Mouse (Mus musculus) heart, embryonic 16.5 days (tissue): ENCODE measurements around the gene Mycbp2. TPM values are rescaled to one million over a fixed set of nuclear protein-coding genes. Genes with fewer than 3 reads are reported as not detected.

ENCODE experiments used
- ATAC-seq: fragments of 200-750 bp; cut with Nextera tagmentation; replicated peaks from 2 replicates; pipeline ENCODE4 v1.8.0; 2017; ENCODE audit warnings: moderate number of reproducible peaks; ENCODE audit not compliant: insufficient read depth, low FRiP score; ENCODE audit errors: extremely low read depth
- H3K27ac ChIP-seq: fragments of 300-500 bp; sonication (generic); 2 replicates; pipeline ENCODE4 v1.5.1; 2014; ENCODE audit warnings: mild to moderate bottlenecking, low read length, control low read depth, moderate library complexity
- H3K27me3 ChIP-seq: fragments of 300-500 bp; sonication (generic); 2 replicates; pipeline ENCODE4 v1.6.1; 2014; ENCODE audit warnings: low read length, mixed read lengths; ENCODE audit not compliant: control insufficient read depth, insufficient read depth
- H3K36me3 ChIP-seq: fragments of 300-500 bp; sonication (generic); 2 replicates; pipeline ENCODE4 v1.6.1; 2014; ENCODE audit not compliant: control insufficient read depth, insufficient read depth
- H3K4me1 ChIP-seq: fragments of 300-500 bp; sonication (generic); 2 replicates; pipeline ENCODE4 v1.6.1; 2014; ENCODE audit warnings: low read length, mixed read lengths; ENCODE audit not compliant: control insufficient read depth, insufficient read depth
- H3K4me2 ChIP-seq: fragments of 300-500 bp; sonication (generic); 2 replicates; pipeline ENCODE4 v1.6.1; 2014; ENCODE audit warnings: low read depth, mild to moderate bottlenecking, control low read depth, low read length
- H3K4me3 ChIP-seq: fragments of 300-500 bp; sonication (generic); 2 replicates; pipeline ENCODE4 v1.5.1; 2014; ENCODE audit warnings: mild to moderate bottlenecking, control low read depth, low read length
- H3K9ac ChIP-seq: fragments of 300-500 bp; sonication (generic); 2 replicates; pipeline ENCODE4 v1.6.1; 2014; ENCODE audit warnings: low read length, control low read depth
- H3K9me3 ChIP-seq: fragments of 300-500 bp; sonication (generic); replicated peaks from 2 replicates; pipeline ENCODE4 v1.6.1; 2016; ENCODE audit warnings: low read length; ENCODE audit not compliant: control insufficient read depth
- WGBS: fragments of 180-500 bp; shearing (Covaris S2); extraction: QIAGEN DNeasy Blood & Tissue Kit; methylation state at CpG from one replicate; pipeline ENCODE4 v1.1.7; 2014; 5-methylcytosine and 5-hydroxymethylcytosine counted together
- polyA plus RNA-seq: library from polyadenylated mRNA; unstranded; fragments of >200 nt; fragmentation: Nextera tagmentation; extraction: Ambion mirVana; gene quantifications from 2 replicates; pipeline ENCODE4 v1.2.1, GENCODE M21; 2015

Mycbp2 gene
- polyA plus RNA-seq, 1 experiment from 2014 or later, result 12.7 TPM

GRCm38 (mm10) chr14:103093236-103093635 is 253.4 kb downstream of the Mycbp2 start:
- Histone ChIP-seq H3K4me2 (no peak overlapping the region), H3K27ac (no peak overlapping the region)

GRCm38 (mm10) chr14:103088624-103089023 is 258.0 kb downstream of the Mycbp2 start:
- ATAC-seq, result 0 out of 2 replicates have a peak, but pooled peaks have one; percentile 18
- Histone ChIP-seq H3K27ac (no peak overlapping the region), H3K27me3 (no peaks in the 10 kb centered on the region), H3K9me3 (no peaks in the 10 kb centered on the region), H3K9ac (no peak overlapping the region), H3K4me2 (no peak overlapping the region), H3K4me1 (peaks cover 6% of the 10 kb centered on the region), H3K4me3 (no peak overlapping the region), H3K36me3 (peaks cover 32% of the 10 kb centered on the region)
- 71% methylated on average over 6 of the region's 6 CpGs for WGBS

More at GRCm38 (mm10) chr14:103093236-103093635, 253.4 kb downstream of the Mycbp2 start:
- H3K9me3 ChIP-seq, result no peaks in the 10 kb centered on the region
- H3K4me3 ChIP-seq, result no peak overlapping the region
- no peak for ATAC-seq
- peaks cover 21% of the 10 kb centered on the region for H3K4me1 ChIP-seq
- WGBS, result 92% methylated on average over 3 of the region's 3 CpGs
- H3K9ac ChIP-seq, result no peak overlapping the region
- H3K36me3 ChIP-seq, result peaks cover 18% of the 10 kb centered on the region
- H3K27me3 ChIP-seq, result no peaks in the 10 kb centered on the region

GRCm38 (mm10) chr14:103087846-103088245 is 258.8 kb downstream of the Mycbp2 start:
- peaks cover 5% of the 10 kb centered on the region; the same call in 1 of the 2 replicates for H3K4me1 ChIP-seq
- H3K9me3 ChIP-seq, result no peaks in the 10 kb centered on the region
- H3K9ac ChIP-seq, result no peak overlapping the region
- no peak overlapping the region for H3K27ac ChIP-seq
- no peaks in the 10 kb centered on the region for H3K27me3 ChIP-seq
- 70% methylated on average over 5 of the region's 5 CpGs for WGBS
- no peak for ATAC-seq
- no peak overlapping the region for H3K4me2 ChIP-seq
- H3K36me3 ChIP-seq, result peaks cover 35% of the 10 kb centered on the region
- no peak overlapping the region for H3K4me3 ChIP-seq

- H3K4me2 ChIP-seq, result no peak overlapping the region
- no peak for ATAC-seq
- H3K9me3 ChIP-seq, result no peaks in the 10 kb centered on the region
- H3K4me1 ChIP-seq, result peaks cover under 1% of the 10 kb centered on the region; the same call in 1 of the 2 replicates
- H3K36me3 ChIP-seq, result peaks cover 36% of the 10 kb centered on the region
- H3K27ac ChIP-seq, result no peak overlapping the region
- 82% methylated on average over 4 of the region's 4 CpGs for WGBS
- no peak overlapping the region for H3K4me3 ChIP-seq
- H3K27me3 ChIP-seq, result no peaks in the 10 kb centered on the region
- H3K9ac ChIP-seq, result no peak overlapping the region
Measured at GRCm38 (mm10) chr14:103086671-103087324, 259.8 kb downstream of the Mycbp2 start.

GRCm38 (mm10) chr14:103085840-103086533 is 260.6 kb downstream of the Mycbp2 start:
- 56% methylated on average over 1 of the region's 1 CpGs for WGBS
- Histone ChIP-seq H3K4me1 (no peaks in the 10 kb centered on the region), H3K9me3 (no peaks in the 10 kb centered on the region), H3K9ac (no peak overlapping the region), H3K4me3 (no peak overlapping the region), H3K36me3 (peaks cover 36% of the 10 kb centered on the region), H3K27ac (no peak overlapping the region), H3K4me2 (no peak overlapping the region), H3K27me3 (no peaks in the 10 kb centered on the region)
- ATAC-seq, result no peak

- WGBS, result 87% methylated on average over 9 of the region's 9 CpGs
- Histone ChIP-seq H3K4me3 (no peak overlapping the region), H3K9ac (no peak overlapping the region), H3K9me3 (no peaks in the 10 kb centered on the region), H3K4me2 (no peak overlapping the region), H3K27me3 (no peaks in the 10 kb centered on the region), H3K4me1 (no peaks in the 10 kb centered on the region), H3K27ac (no peak overlapping the region), H3K36me3 (peaks cover 27% of the 10 kb centered on the region)
- ATAC-seq, result no peak; the same call in 1 of the 2 replicates
Measured at GRCm38 (mm10) chr14:103079209-103079977, 267.2 kb downstream of the Mycbp2 start.

- WGBS, result 86% methylated on average over 16 of the region's 16 CpGs
- no peak for ATAC-seq
- H3K36me3 ChIP-seq, result peaks cover 24% of the 10 kb centered on the region
Measured at GRCm38 (mm10) chr14:103078006-103078912, 268.4 kb downstream of the Mycbp2 start.

GRCm38 (mm10) chr14:103077272-103078005 is 269.2 kb downstream of the Mycbp2 start:
- WGBS, result 80% methylated on average over 9 of the region's 9 CpGs
- H3K4me3 ChIP-seq, result no peak overlapping the region
- no peak overlapping the region for H3K4me2 ChIP-seq
- H3K9ac ChIP-seq, result no peak overlapping the region
- no peaks in the 10 kb centered on the region for H3K27me3 ChIP-seq
- no peaks in the 10 kb centered on the region for H3K4me1 ChIP-seq
- no peak overlapping the region for H3K27ac ChIP-seq
- peaks cover 23% of the 10 kb centered on the region for H3K36me3 ChIP-seq
- no peak for ATAC-seq
- no peaks in the 10 kb centered on the region for H3K9me3 ChIP-seq

More at GRCm38 (mm10) chr14:103078006-103078912, 268.4 kb downstream of the Mycbp2 start:
- no peak overlapping the region for H3K4me2 ChIP-seq
- no peak overlapping the region for H3K4me3 ChIP-seq
- no peak overlapping the region for H3K27ac ChIP-seq
- H3K9me3 ChIP-seq, result no peaks in the 10 kb centered on the region
- no peaks in the 10 kb centered on the region for H3K27me3 ChIP-seq
- H3K9ac ChIP-seq, result no peak overlapping the region
- no peaks in the 10 kb centered on the region for H3K4me1 ChIP-seq
